Mouse (Mus musculus) CH12.LX (cell line): ENCODE data around the gene Fcgr1. TPM values are rescaled to one million over a fixed set of nuclear protein-coding genes. Genes with fewer than 3 reads are reported as not detected.
"Not testable (repeated sequence)": the region's sequence is repeated elsewhere in the genome, so short reads cannot be mapped to it uniquely, and the experiment has no call there.

Source experiments
- DNase-seq: peaks from one replicate; pipeline ENCODE4 v3.0.0-alpha.2; 2013; ENCODE audit errors: extremely low read depth
- H3K27ac ChIP-seq: 2 replicates; pipeline ENCODE4 v1.5.1; 2012; ENCODE audit warnings: low read depth, mild to moderate bottlenecking, control low read depth, moderate library complexity; ENCODE audit not compliant: insufficient read depth
- H3K27me3 ChIP-seq: replicated peaks from 2 replicates; pipeline ENCODE3; 2012; ENCODE audit warnings: inconsistent platforms
- H3K36me3 ChIP-seq, 2 experiments: replicated peaks in 1 of 2; 2 replicates each; pipeline versions ENCODE3 to v1.6.1; 2012; ENCODE audit warnings: inconsistent platforms in 1 of 2, low read length in 1 of 2, mild to moderate bottlenecking in 1 of 2, mixed read lengths in 1 of 2, moderate library complexity in 1 of 2; ENCODE audit not compliant: control insufficient read depth in 1 of 2, insufficient read depth in 1 of 2
- H3K4me1 ChIP-seq, 2 experiments: 2 replicates each; pipeline ENCODE4 v1.6.1; 2012; ENCODE audit warnings: inconsistent platforms in 1 of 2, moderate library complexity in 1 of 2; ENCODE audit not compliant: insufficient read depth in 2 of 2, control insufficient read depth in 1 of 2
- H3K4me2 ChIP-seq: 2 replicates; pipeline ENCODE4 v1.6.1; 2012; ENCODE audit warnings: low read depth, mild to moderate bottlenecking, control low read depth; ENCODE audit not compliant: poor library complexity, insufficient read depth, severe bottlenecking
- H3K4me3 ChIP-seq, 3 experiments: fragments of 150-350 bp in 1 of 3; sonication (generic) in 1 of 3; replicated peaks in 1 of 3; 2 replicates each; pipeline versions ENCODE3 to v1.5.1; 2011 to 2012; ENCODE audit warnings: low read depth in 2 of 3, low read length in 2 of 3, mild to moderate bottlenecking in 2 of 3, moderate library complexity in 2 of 3, control low read depth in 1 of 3, improper control_type of control experiment in 1 of 3, inconsistent platforms in 1 of 3, mixed read lengths in 1 of 3; ENCODE audit not compliant: poor library complexity in 1 of 3
- H3K79me2 ChIP-seq: replicated peaks from 2 replicates; pipeline ENCODE4 v1.6.1; 2012; ENCODE audit warnings: mild to moderate bottlenecking, moderate library complexity; ENCODE audit not compliant: control insufficient read depth, poor library complexity, insufficient read depth, severe bottlenecking; ENCODE audit errors: extremely low read depth
- H3K9ac ChIP-seq: 2 replicates; pipeline ENCODE4 v1.6.1; 2012; ENCODE audit warnings: low read depth, mild to moderate bottlenecking, control low read depth, moderate library complexity; ENCODE audit not compliant: insufficient read depth
- H3K9me3 ChIP-seq: replicated peaks from 2 replicates; pipeline ENCODE3; 2012; ENCODE audit warnings: low read length, inconsistent platforms, mixed read lengths
- BHLHE40 ChIP-seq: IDR thresholded peaks from 2 replicates; pipeline ENCODE4 v1.6.1; 2011; ENCODE audit warnings: mild to moderate bottlenecking, low read depth, low read length, improper control_type of control experiment
- CHD2 ChIP-seq: IDR thresholded peaks from 2 replicates; pipeline ENCODE4 v1.6.1; 2011; ENCODE audit warnings: low read length, improper control_type of control experiment
- ELF1 ChIP-seq: IDR thresholded peaks from 2 replicates; pipeline ENCODE4 v1.6.1; 2014; ENCODE audit warnings: low read depth, mild to moderate bottlenecking, inconsistent platforms, low read length, improper control_type of control experiment
- ETS1 ChIP-seq: conservative IDR thresholded peaks from 2 replicates; pipeline ENCODE4 v1.6.1; 2012; ENCODE audit warnings: low read depth, mild to moderate bottlenecking, inconsistent platforms, low read length, improper control_type of control experiment, moderate library complexity
- HCFC1 ChIP-seq: IDR thresholded peaks from 2 replicates; pipeline ENCODE4 v1.6.1; 2012; ENCODE audit warnings: low read depth, mild to moderate bottlenecking, inconsistent platforms, low read length, improper control_type of control experiment
- IRF4 ChIP-seq: IDR thresholded peaks from 2 replicates; pipeline ENCODE4 v1.6.1; 2014; ENCODE audit warnings: low read depth, mild to moderate bottlenecking, inconsistent platforms, low read length, improper control_type of control experiment
- JUN ChIP-seq: IDR thresholded peaks from 2 replicates; pipeline ENCODE4 v1.6.1; 2011; ENCODE audit warnings: low read depth, mild to moderate bottlenecking, low read length, improper control_type of control experiment, moderate library complexity; ENCODE audit not compliant: insufficient read depth
- MAFK ChIP-seq: IDR thresholded peaks from 2 replicates; pipeline ENCODE4 v1.6.1; 2011; ENCODE audit warnings: low read length, improper control_type of control experiment; ENCODE audit not compliant: insufficient replicate concordance
- MAZ ChIP-seq: IDR thresholded peaks from 2 replicates; pipeline ENCODE4 v1.6.1; 2012; ENCODE audit warnings: low read depth, mild to moderate bottlenecking, inconsistent platforms, low read length, improper control_type of control experiment, moderate library complexity
- MEF2A ChIP-seq: IDR thresholded peaks from 2 replicates; pipeline ENCODE4 v1.6.1; 2014; ENCODE audit warnings: low read depth, mild to moderate bottlenecking, inconsistent platforms, low read length, improper control_type of control experiment, borderline replicate concordance
- NELFE ChIP-seq: IDR thresholded peaks from 2 replicates; pipeline ENCODE4 v1.6.1; 2011; ENCODE audit warnings: low read depth, low read length, improper control_type of control experiment
- NRF1 ChIP-seq: IDR thresholded peaks from 2 replicates; pipeline ENCODE4 v1.6.1; 2014; ENCODE audit warnings: low read depth, mild to moderate bottlenecking, inconsistent platforms, low read length, improper control_type of control experiment, moderate library complexity
- POLR2A ChIP-seq: IDR thresholded peaks from 2 replicates; pipeline ENCODE4 v1.6.1; 2011; ENCODE audit warnings: low read depth, mild to moderate bottlenecking, improper control_type of control experiment, low read length
- POLR2AphosphoS2 ChIP-seq: IDR thresholded peaks from 2 replicates; pipeline ENCODE4 v1.6.1; 2011; ENCODE audit warnings: low read depth, low read length, improper control_type of control experiment
- RCOR1 ChIP-seq: conservative IDR thresholded peaks from 2 replicates; pipeline ENCODE4 v1.6.1; 2012; ENCODE audit warnings: low read depth, mild to moderate bottlenecking, inconsistent platforms, low read length, improper control_type of control experiment
- SIN3A ChIP-seq: IDR thresholded peaks from 2 replicates; pipeline ENCODE4 v1.6.1; 2012; ENCODE audit warnings: low read length, improper control_type of control experiment, inconsistent platforms
- TBP ChIP-seq: conservative IDR thresholded peaks from 2 replicates; pipeline ENCODE4 v1.6.1; 2011; ENCODE audit warnings: low read depth, low read length, improper control_type of control experiment
- TCF12 ChIP-seq: IDR thresholded peaks from 2 replicates; pipeline ENCODE4 v1.6.1; 2014; ENCODE audit warnings: low read depth, mild to moderate bottlenecking, inconsistent platforms, low read length, improper control_type of control experiment
- UBTF ChIP-seq: IDR thresholded peaks from 2 replicates; pipeline ENCODE4 v1.6.1; 2012; ENCODE audit warnings: low read depth, mild to moderate bottlenecking, inconsistent platforms, low read length, improper control_type of control experiment, moderate library complexity
- USF2 ChIP-seq: conservative IDR thresholded peaks from 2 replicates; pipeline ENCODE4 v1.6.1; 2011; ENCODE audit warnings: low read depth, low read length, improper control_type of control experiment
- ZMIZ1 ChIP-seq: IDR thresholded peaks from 2 replicates; pipeline ENCODE4 v1.6.1; 2012; ENCODE audit warnings: low read depth, mild to moderate bottlenecking, inconsistent platforms, low read length, improper control_type of control experiment
- dilution Hi-C: fragments of 300-500 bp; cut with MboI; formaldehyde crosslinking; loops from 2 replicates; pipeline ENCODE4 v1.14.3; 2020; ENCODE audit warnings: low sequenced_read_pairs; ENCODE audit not compliant: extremely low pct_unique_long_range_greater_than_20kb, extremely low pct_ligation_motif_present
- in situ Hi-C: fragments of 300-500 bp; cut with MboI; formaldehyde crosslinking; loops from 3 replicates; pipeline ENCODE4 v1.14.3; 2019; ENCODE audit warnings: low sequenced_read_pairs, low pct_ligation_motif_present, low pct_unique_long_range_greater_than_20kb, mixed read lengths
- polyA plus RNA-seq: library from polyadenylated mRNA; unstranded; fragments of >175 nt; gene quantifications from 2 replicates; pipeline ENCODE4 v1.2.1, GENCODE M21; 2012; ENCODE audit warnings: low read depth; ENCODE audit not compliant: insufficient read length
- total RNA-seq, 2 experiments: library from RNA; depleted of rRNA; stranded (reverse); fragments of 300-350 nt in 1 of 2; fragments of >200 nt in 1 of 2; gene quantifications; 2 replicates each; pipeline ENCODE4 v1.2.3; 2012 to 2014

The Fcgr1 gene
- total and polyA plus RNA-seq, 3 experiments, result not detected

DNA sequence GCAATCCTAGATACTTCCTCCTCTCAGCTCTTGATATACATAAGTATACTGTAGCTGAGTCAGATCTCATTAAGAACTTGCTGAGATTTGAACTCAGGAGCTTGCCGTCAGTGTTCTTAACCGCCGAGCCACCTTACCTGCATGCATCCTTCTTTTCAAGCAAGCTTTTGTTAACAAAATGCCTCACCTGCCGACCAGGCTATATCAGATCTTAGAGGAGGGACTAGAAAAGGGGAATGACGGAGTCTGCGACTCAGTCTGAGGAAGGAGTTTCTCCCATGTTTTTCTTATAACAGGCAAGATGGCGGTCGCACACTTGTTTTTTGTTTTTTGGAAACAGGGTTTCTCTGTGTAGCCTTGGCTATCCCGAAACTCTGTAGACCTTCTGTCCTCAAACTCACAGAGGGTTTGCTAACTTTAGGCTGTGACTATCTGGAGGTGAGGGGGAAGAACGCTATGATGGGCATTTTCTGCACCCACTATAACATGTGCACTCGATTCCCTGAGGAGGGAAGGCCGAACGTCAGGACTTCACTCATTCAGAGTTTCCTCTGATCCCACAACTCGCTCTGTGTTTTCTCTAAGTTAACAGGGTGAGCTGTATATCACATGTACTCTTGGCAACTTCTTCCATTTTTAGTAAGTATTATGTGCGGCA lies 35.1 kb upstream of the Fcgr1 start:
- dilution Hi-C loops, result no loop called here
- peak; percentile 93 for DNase-seq
- peaks cover 32% of the 10 kb centered on the region for H3K27me3 ChIP-seq
- H3K36me3 ChIP-seq, result no peaks in the 10 kb centered on the region
- H3K4me3 ChIP-seq, result no peak overlapping the region
- peak overlapping the region; percentile 48 for H3K4me2 ChIP-seq
- H3K79me2 ChIP-seq, result no peaks in the 10 kb centered on the region
- H3K4me1 ChIP-seq, result peaks cover 2 to 29% of the 10 kb centered on the region in 2 experiments; a peak in 3 of 4 replicates
- no peaks in the 10 kb centered on the region for H3K9me3 ChIP-seq
- TF ChIP-seq HCFC1 (peak; percentile 1), POLR2A (peak; percentile 94), JUN (no peak), ELF1 (0 out of 2 replicates have a peak, but pooled peaks have one; percentile 2)
- in situ Hi-C loops, result loop anchor here (10.0 kb wide), 1 partner anchor 176 kb away; no protein-coding TSS in a partner anchor
- H3K9ac ChIP-seq, result no peak overlapping the region
- no peak overlapping the region for H3K27ac ChIP-seq

DNA sequence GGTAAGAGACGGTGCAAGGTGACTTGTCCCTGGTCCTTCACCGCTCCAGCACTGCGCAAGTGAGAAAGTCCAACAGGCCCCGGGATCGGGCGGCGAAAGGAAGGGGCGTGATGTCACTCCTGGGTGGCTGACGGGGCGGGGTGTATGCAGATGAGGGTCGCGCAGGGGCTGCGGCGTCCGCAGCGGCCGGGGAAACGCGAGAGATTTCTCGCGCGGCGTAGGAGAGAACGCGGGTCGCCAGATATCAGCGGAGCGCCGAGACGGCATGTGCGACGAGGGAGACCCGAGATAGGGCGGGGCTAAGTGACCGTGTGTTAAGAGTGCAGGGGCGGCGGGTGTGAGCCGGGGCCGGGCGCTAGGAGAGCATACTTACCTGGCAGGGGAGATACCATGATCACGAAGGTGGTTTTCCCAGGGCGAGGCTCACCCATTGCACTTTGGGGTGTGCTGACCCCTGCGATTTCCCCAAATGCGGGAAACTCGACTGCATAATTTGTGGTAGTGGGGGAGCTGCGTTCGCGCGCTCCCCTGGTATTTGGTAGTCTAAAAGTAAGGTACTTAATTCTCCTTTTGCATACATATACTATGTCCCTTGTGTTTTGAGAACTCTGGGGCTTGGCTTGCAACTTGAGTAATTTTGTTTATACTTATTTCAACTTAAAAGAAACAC lies 34.4 kb upstream of the Fcgr1 start:
- TF ChIP-seq IRF4 (peak; percentile 51; the same call in 1 of the 2 replicates), SIN3A (peak; percentile 84; the same call in 1 of the 2 replicates), TCF12 (peak; percentile 79), ZMIZ1 (peak; percentile 100), RCOR1 (peak; percentile 85; the same call in 1 of the 2 replicates), ETS1 (peak; percentile 92), BHLHE40 (peak; percentile 42; the same call in 1 of the 2 replicates), POLR2AphosphoS2 (peak; percentile 99), CHD2 (peak; percentile 52; the same call in 1 of the 2 replicates), NELFE (peak; percentile 92), NRF1 (peak; percentile 45), HCFC1 (peak; percentile 74), UBTF (peak; percentile 46; the same call in 1 of the 2 replicates), MAFK (peak; percentile 82; the same call in 1 of the 2 replicates), MEF2A (peak; percentile 63; the same call in 1 of the 2 replicates), TBP (peak; percentile 95), USF2 (0 out of 2 replicates have a peak, but pooled peaks have one; percentile 7), MAZ (peak; percentile 66; the same call in 1 of the 2 replicates)
- Histone ChIP-seq H3K9ac (peak overlapping the region; percentile 71; the same call in 1 of the 2 replicates), H3K4me1 (peaks cover 2 to 26% of the 10 kb centered on the region in 2 experiments; a peak in 3 of 4 replicates), H3K4me2 (peak overlapping the region; percentile 93), H3K27me3 (peaks cover 32% of the 10 kb centered on the region), H3K27ac (peak overlapping the region; percentile 61), H3K4me3 (peak overlapping the region in 2 of 3 experiments; percentile 30 to 48)
- H3K9me3 ChIP-seq, dilution Hi-C loops, DNase-seq, H3K36me3 ChIP-seq, H3K79me2 ChIP-seq: not testable (repeated sequence)
- in situ Hi-C loops, result loop anchor here (10.0 kb wide), 1 partner anchor 177 kb away; no protein-coding TSS in a partner anchor
